Mouse (Mus musculus) liver, adult 2 months (tissue): ENCODE measurements around the gene Esyt2.

Experiments used
- CTCF ChIP-seq: fragments of 200-500 bp; IDR thresholded peaks from 2 replicates; pipeline ENCODE4 v1.5.1; 2011; ENCODE audit warnings: low read depth, low read length, control low read depth
- POLR2A ChIP-seq: fragments of 200-500 bp; IDR thresholded peaks from 2 replicates; pipeline ENCODE4 v1.6.1; 2011; ENCODE audit warnings: low read length, control low read depth; ENCODE audit not compliant: insufficient read depth; ENCODE audit errors: extremely low read depth

DNA sequence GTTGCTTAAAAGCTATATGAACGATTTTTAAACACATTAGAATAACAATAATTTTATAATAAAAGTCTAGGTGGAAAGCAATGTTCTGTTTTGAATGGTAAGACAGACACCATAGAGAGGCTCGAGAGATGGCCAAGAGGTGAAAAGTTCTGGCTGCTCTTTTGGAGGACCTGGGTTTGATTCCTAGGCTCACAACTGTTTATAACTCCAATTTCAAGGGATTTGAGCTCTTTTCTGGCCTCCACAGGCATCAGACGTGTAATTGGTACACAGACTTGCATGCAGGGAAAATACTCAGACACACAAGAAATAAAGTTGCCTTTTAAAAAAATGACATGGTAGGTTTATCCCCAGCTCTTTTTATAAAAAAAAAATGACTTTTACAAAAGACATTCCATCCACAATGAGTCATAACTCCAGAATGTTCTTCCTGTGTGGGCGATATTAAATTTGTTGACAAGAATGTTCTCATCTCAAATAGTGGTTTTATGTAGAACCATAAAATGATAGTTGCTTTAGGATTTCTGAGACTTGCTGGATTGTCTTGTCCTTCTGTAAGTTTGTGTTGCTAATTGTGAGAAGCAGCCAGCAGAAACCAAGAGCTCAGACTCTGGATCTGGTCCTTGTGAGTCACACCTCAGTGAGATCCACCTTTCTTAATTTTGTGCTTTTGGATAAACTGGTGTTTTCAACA lies 12.8 kb downstream of the Esyt2 start:
- TF ChIP-seq POLR2A: no peak
- no peak for TF ChIP-seq CTCF
